Mouse (Mus musculus) left cerebral cortex, adult 6 months (tissue): ENCODE measurements around the gene Cep44. TPM values are rescaled to one million over a fixed set of nuclear protein-coding genes. Genes with fewer than 3 reads are reported as not detected.

Experiments used
- long read RNA-seq, 2 experiments: library from polyadenylated mRNA; unstranded; transcript quantifications; one replicate each; pipeline ENCODE4 v2.0.0; 2019 to 2020
- polyA plus RNA-seq: library from polyadenylated mRNA; unstranded; fragments of <200 nt; fragmentation: Nextera tagmentation; gene quantifications from 2 replicates; pipeline ENCODE4 v1.2.3, GENCODE M21; 2021

Gene Cep44
- polyA plus RNA-seq = 6.8 TPM in 2 replicates
- long read RNA-seq, experiment 1, transcript Cep44-201 (11 exons, 1,690 nt) = major isoform, 11 of 39 reads
- long read RNA-seq, experiment 1, partial matches to known transcripts = 4 of 39 reads
- long read RNA-seq, experiment 1, other reads (novel, unspliced or antisense) = 24 of 39 reads
- long read RNA-seq, experiment 2, partial matches to known transcripts = 0 of 7 reads
- long read RNA-seq, experiment 2, other reads (novel, unspliced or antisense) = 6 of 7 reads

DNA sequence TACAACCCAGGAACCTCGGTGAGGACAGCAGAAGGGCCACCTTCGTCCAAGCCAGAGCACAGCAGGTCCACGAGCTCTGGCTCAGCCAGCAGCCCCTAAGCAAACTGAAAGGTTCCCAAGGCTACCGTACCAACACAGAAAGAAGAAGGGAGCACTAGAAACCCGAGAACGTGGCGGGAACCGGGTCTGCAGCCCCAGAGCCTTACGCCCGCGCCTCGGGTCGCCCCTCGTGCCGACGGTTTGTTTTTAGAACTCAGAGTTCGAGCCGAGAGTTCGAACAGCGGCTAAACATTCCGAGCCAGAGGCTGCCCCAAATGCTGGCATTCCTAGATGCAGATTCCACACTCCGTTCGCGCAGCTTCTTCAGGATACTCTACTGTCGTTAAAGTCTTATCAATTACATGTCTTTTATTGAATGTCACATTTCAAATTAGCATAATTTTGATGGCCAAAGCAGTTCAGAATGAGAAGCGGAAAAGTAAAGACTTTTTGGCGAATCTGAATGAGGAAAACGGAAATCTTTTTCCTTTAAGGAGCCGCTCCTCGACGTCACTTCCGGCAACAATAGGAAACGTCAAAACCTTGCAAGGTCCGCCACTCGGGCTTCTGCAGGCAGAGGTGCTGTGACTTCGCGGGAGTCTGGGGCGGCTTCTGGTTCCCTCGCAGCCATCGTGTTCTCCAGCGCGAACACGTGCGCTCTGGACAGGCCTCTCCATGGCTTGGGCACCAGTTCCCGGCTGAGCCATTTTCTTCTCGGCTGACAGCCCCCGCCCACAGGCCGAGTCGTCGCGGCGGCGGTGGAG is at the start of gene Cep44, which contains the start of gene Fbxo8:
Gene Cep44 (minus strand): TSS at position 490 of the 803 bp plus-strand sequence.
Gene Fbxo8 (plus strand): TSS at position 533 of the 803 bp plus-strand sequence.

Other genes starting within 250 kb of the Cep44 start
- 16.6 and 23.4 TPM in 2 replicates for gene Fbxo8, start within 50 bp of the Cep44 start, polyA plus RNA-seq